Mouse (Mus musculus): Measurements from ENCODE around the gene Slc47a1.

DNA sequence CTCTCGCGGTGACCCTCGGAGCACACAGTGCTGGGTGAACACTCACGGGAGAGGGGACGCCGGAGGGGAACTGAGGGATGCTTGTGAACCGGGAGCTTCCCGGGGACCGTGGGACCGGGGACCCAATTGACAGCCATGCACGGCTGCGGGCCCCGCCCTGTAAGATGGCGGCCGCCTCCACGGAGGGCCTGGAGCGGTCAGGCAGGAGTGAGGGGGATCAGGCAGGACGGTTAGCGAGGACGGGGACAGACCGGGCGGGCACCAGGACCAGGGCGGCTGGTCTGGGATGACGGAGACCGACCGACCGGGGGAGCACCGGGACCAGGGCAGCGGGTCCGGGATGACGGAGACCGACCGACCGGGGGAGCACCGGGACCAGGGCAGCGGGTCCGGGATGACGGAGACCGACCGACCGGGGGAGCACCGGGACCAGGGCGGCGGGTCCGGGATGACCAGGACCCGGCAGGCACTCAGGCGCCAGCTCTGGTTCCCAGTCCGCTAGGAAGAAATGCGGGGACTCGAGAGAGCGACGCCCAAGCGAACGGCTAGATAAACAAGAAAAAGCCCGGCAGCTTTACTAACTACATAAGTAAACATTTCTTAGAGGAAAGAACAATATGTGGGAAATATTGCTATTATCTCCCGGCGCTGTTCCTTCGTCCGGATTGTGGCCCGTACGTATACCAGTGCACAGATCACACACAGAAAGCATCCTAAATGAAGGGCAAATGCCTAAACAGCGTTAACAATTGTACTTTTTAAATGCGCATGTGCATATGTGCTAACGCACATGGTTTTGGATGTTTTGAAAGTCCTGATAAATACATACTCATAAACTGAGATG, 30.3 kb upstream of the Slc47a1 start:
- TF ChIP-seq CTCF (conservative IDR thresholded peaks at IDR 0.05; ENCODE audit: low read length), result no peak
- no peak for TF ChIP-seq NANOG (IDR thresholded peaks at IDR 0.05; ENCODE audit: borderline replicate concordance, low read length)
